Mouse (Mus musculus) left cerebral cortex, postnatal 36 days (tissue): ENCODE measurements around the gene Abca4. TPM values are rescaled to one million over a fixed set of nuclear protein-coding genes. Genes with fewer than 3 reads are reported as not detected.

Experiments used
- DNase-seq, 2 experiments: peaks; one replicate each; pipeline ENCODE4 v3.0.0; 2021 to 2022; ENCODE audit warnings: low spot score in 2 of 2, mixed read lengths in 1 of 2
- intact Hi-C: fragments of 180-260 bp; cut with DNase I; formaldehyde crosslinking; loops from one replicate; pipeline ENCODE4 v1.15.1; 2025
- total RNA-seq, 2 experiments: library from RNA; stranded (reverse); gene quantifications; 2 replicates each; pipeline ENCODE4 v1.2.3; 2021

Gene Abca4
- total RNA-seq, 2 experiments from 2014 or later: 2.4 to 3.5 TPM

DNA sequence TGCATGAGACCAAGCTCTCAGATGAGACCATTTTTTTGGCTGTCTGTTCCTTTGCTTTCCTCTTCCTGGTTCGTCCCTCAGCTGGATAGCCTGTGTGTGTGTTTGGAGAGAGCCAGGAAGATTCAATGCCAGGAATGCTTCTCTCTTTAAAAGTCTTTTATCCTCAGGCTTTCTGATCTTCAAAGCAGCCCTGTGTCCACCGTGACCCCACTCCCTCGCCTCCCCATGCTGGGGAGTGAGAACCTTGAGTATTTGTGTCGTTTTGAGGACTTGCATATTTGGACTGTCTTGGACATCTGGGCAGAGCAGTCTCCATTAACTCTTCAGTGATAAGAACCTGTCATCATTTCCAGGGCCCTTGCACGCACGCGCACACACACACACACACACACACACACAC is 57.8 kb downstream of the Abca4 start:
- no peak for DNase-seq
- intact Hi-C loops: no loop called here

DNA sequence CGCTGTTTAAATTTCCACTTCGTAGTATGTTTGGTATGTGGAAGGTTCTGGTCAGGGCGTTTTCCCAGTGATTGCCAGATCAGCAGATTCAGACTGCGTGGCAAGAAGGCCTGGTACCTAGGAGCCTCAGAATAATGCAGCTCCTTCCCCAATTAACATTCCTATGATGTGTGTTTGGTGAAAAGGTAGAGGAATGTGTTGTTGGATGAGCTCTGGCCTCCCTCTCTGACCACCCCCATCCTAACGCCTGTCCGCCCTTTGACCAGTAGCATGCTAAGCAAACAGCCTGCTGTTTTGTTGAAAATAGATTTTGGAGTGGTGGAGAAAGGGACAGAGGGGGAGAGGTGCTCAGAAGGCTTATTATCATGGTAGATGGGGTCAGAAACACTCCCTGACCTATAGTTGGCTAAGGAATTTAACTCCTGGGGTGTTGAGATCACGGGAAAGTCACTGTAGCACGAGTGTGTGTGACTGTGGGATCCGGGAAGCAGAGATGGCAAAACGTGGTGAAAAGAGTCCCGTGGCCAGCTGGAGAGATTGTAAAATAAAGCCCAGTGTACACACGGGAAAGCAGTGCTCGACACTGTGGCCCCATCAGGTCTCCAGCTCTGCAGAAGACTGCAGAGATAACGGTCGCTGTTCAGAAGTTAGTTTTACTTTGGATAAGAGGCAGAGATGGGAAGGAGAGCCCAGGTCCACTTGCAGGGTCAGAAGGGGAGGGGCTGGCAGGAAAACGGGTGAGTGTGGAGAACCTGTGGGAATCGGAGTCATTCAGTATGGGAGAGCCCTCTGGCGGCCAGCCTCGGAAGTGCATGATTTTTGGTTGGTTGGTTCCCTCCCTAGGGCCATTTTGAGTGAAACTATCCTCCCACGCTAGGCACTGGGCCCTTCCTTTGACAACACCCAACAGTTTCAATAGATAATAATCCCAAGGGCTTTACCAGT is 59.9 kb downstream of the Abca4 start:
- intact Hi-C loops: loop anchor here (2.0 kb wide), 2 partner anchors 139 to 219 kb away; no protein-coding TSS in a partner anchor

DNA sequence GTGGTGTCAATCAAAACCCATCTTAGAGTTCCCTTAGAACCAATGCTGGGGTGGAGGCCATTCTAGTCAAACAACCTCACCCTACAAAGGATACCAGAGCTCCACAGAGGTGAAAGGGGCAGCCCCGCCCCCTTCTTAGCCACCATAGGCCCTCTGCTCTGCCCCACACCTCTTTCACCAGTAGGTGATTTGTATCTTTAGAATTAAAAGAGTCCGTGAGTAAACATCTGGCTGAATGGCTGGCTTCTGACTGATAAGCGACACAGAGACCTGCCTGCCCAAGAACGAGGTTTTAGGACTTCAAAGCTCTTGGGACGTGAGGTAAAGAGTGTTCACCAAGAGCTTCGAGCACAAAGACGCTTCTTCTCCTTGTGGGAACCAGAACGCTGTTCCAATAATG is 62.7 kb downstream of the Abca4 start:
- DNase-seq: no peak
- intact Hi-C loops: no loop called here

More for the DNA sequence above, 59.9 kb downstream of the Abca4 start:
- DNase-seq: peak; percentile 54 to 70

DNA sequence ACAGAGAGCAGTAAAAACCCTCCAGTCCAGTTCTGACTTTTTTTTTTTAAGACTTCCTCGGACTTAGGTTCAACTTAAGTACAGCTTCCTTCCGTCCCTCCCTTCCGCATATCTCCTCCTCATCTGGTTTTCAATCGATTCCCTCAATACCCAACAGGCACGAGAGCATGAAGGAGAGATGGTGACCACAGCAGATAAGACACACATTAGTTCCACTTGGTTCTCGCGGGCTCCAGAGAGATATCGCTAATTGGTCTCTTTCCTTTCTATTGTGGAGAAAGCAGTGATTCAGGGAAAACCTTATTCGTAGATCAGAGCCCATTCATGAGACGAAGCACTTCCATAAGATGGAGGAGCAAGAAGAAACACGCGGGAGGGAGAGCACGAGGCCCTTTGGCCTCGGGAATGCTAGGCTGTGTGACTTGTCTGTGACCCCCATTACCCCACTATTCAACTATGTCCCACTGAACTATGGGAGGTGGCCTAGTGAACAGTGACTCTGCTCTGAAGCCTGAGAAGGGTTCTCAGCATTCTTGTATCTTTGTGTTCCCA is 63.5 kb downstream of the Abca4 start:
- no peak for DNase-seq
- intact Hi-C loops: no loop called here

DNA sequence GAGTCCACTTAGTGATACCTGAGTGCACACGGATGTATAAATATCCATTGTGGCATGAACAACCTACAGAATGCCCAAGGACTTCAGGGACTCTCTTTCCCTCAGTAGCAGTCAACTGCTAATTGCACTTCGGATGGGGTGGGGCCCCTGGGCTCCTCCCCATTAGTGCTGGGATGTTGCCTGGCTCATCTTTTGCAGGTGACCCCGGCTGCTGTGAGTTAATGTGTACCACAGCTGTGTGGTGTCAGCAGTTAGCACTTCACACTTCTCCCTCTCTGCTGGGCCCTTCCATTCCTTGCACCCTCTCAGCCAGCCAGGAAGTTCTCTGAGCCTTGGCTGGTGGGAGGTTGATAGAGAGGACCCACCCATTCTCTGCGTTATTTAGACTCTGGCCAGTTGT is 65.2 kb downstream of the Abca4 start:
- intact Hi-C loops: no loop called here
- DNase-seq: no peak

DNA sequence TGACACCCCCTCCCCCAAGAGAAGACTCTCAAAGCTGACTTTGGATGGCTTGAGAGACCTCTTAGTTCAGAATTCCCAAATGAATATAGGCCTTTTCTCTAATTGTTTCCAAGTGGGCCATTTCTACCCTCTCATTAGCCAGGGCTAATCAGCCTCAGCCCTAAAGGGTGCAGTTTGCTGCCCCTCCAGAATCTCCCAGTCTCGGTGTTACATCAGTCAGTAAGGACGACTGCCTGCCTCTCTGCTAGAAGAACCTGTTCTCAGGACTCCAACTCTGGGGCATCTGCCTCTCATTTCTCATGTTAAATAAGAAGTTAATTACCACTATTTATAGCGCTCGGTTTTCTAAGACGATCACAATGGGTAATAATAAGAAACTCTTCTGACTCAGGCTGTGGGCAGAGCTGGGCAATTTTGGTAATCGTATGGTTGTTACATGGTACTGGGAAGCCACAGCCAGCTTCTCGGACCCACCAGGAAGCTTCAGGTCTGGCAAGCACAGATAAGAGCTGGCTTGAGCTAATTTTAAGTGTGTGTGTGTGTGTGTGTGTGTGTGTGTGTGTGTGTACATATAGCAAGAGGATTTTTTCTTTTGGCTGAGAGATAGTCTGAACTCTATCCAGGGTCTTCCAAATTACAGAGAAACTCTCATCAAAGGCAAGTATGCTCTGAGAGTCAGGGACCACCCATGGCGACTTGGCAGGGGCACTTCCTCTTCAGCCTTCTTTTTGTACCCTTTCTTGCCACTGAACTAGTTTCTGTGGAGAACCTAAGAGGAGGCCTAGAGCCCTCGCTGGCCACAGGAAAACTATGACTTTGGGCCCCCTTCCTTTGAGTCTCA is 67.1 kb downstream of the Abca4 start:
- no peak for DNase-seq
- intact Hi-C loops: no loop called here

DNA sequence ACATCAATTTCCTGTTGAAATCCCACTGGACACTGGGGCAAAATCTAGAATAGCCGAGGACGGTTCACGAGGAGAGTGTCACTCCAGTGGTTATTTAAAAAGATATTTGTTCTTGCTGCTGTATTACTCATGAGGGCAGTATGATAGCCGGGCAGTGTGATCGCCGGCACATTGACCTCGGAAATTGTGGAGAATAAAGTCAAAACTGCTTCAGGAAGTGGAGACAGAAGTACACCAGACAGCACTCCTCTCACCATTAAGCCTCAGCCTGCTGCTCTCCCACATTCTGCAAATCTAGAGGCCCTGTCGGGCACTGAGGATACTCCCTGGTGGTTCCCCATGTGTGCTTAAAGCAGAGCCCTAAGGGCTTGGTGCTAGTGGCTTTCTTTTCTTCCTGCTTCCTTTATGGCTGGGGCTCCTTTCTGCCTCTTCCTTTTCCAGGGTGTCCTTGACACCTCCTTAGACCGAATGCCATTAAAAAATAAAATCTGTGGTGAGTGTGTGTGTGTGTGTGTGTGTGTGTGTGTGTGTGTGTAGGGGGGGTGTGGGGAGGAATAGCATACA is 74.5 kb downstream of the Abca4 start:
- no peak for DNase-seq
- intact Hi-C loops: no loop called here

DNA sequence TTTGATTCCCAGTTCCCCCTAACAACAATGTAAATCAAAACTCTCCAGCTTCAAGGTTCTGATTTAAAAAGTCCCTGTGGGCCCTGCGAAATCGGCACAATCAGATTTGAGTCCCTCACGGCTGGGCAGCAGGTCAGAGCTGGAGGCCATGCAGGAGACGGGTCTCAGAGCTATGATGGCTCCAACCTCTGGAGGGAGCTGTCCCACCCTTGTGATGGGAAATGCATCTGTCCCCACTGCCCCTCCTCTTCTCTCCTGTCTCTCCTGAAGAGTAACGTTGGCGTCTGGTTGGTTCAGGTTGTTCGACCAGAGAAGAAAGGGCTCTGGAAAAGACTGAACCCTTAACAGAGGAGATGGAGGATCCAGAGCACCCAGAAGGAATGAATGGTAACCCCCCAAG is 75.5 kb downstream of the Abca4 start:
- intact Hi-C loops: loop anchor here (5.0 kb wide), 1 partner anchor 152 kb away; no protein-coding TSS in a partner anchor

DNA sequence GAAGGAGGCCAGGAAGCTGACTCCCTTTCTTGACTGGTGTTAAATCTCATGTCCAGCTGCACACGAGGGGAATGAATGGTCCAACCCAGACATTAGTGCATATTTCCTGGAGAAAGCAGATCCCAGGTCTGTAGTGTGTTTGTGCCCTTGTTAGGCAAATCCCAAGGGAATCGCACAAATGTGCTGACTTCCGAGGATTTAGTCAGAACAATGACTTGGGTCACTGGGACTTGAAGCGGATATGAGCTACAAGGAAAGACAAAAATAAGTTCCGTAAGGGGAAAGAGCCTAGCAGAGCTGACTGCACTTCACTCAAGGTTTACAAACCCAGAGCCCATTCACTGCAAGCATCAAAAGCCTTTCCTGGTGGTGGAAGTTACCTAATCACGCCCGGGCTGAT is 76.0 kb downstream of the Abca4 start:
- intact Hi-C loops: loop anchor here (5.0 kb wide), 1 partner anchor 153 kb away; no protein-coding TSS in a partner anchor
- no peak for DNase-seq

More for the DNA sequence above, 75.5 kb downstream of the Abca4 start:
- DNase-seq: no peak

DNA sequence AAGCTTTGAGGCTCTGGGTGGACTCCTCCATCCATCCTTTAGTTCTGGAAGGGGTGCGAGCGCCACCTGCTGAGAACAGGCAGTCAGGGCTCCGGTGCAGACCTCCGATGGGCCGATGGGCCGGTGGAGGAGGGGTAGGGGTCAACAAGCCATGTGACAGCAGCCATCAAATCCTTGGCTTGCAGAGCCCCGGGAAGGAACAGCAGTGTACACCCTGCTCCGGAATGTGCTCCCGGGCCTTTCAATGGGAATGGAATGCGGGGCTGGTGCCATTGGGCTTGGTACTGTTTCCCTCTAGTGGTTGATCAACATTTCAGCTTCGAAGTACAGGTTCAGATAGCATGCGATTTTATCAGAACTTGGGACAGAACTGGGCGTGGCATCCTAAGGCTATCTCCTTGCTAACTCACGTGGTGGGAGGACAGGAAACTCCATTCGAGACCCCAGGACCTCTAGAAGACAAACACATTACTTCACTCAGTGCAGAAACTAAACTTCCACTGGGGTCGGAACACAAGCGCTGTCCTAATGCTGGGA is 78.0 kb downstream of the Abca4 start:
- intact Hi-C loops: loop anchor here (1.0 to 5.0 kb wide), 2 partner anchors 155 to 237 kb away; no protein-coding TSS in a partner anchor
- DNase-seq: peak; percentile 82 to 88

DNA sequence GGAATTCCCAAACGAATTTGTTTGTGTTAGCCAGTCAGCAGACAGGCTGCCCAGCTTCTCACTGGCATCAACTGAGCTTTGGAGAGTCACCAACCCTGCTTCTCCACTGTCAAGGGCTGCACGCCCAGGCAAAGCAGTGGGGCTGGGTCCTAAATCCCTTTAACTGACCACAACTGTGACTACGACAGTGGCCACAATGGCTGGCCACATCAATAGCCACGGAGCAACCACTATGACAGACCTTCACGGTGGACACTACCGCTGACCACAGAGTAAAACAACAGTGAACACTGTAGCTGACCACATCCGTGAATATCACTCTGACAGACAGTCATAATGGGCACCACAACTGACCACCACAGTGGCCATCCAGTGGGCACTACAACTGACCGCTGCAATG is 78.6 kb downstream of the Abca4 start:
- DNase-seq: no peak
- intact Hi-C loops: loop anchor here (1.0 to 5.0 kb wide), 2 partner anchors 156 to 238 kb away; no protein-coding TSS in a partner anchor

DNA sequence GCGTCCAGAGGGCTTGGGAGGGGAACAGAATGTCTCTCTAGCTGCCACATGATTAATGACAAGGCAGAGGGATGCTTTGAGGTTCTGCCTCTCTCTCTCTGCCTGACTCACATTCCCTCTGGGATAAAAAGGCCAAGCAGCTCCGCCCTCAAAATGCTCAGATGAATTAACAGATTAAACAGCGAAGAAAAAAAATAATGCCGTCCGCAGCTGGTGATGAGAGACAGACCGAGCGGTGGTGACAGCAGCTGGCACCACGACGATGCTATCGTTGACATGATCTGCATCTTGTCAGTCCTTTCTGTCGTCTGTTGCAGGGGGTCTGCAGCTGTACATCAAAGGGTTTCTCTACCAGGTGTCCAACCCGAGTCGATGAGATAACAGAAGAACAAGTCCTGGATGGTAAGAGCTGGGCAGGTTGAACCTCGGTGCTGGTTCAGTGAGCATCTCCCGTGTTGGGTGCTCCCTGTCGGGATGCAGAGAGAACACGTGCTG is 84.8 kb downstream of the Abca4 start:
- intact Hi-C loops: no loop called here

DNA sequence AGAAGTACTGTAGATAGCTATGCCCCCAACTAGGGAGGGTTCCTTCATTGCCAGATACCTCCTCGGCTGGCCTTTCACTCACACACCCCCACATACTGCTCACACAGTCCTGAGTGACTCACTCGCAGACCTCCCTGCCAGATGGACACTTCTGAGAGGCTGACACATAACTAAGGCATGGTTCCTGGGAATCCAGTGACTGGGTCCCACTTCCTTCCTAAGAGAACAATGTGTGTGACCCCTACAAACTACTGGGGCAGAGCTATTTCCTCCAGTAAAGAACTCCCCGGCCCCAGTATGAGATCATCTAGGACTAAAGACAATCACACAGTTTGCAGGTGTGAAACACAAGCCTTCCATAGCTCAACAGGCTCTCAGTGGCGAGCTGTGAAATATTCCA is 86.5 kb downstream of the Abca4 start:
- intact Hi-C loops: no loop called here
- no peak for DNase-seq

More for the DNA sequence above, 84.8 kb downstream of the Abca4 start:
- no peak for DNase-seq

DNA sequence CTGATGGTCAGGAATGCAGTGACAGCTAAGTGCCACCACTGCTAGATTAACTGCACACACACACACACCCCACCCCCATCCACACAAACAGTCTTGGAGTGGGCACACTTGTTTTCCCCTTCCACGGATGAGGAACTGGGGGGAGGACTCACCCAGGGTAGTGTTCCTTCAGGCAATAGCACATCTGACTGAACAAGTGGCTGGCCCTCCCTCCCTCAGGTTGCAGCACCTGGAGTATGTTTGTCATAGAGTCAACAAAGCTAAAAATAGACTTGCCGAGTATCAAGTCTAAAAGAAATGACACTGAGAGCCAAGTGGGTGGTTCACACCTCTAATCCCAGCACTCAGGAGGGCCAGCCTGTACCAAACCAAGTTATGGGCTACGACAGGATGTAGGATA is 87.4 kb downstream of the Abca4 start:
- intact Hi-C loops: no loop called here
- DNase-seq: no peak

DNA sequence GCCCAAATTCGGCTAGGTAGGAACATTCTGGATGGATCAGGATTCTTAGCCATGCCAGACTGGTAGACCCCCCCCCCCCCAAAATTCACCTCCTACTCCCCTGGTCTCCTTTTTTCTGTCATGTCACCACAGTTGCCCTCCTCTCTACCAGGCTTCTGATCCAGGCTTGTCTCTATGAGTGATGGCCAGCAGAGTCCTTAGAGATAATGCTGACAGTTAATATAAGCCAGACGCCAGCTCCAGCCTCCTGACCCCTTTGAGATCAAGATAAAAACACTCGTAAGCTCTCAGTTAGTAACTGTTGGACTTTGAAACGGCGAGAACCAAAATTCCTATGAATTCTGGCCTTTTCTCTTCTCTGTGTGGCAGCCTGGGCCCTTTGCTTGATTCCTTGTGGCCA is 89.0 kb downstream of the Abca4 start:
- intact Hi-C loops: no loop called here
- no peak for DNase-seq

DNA sequence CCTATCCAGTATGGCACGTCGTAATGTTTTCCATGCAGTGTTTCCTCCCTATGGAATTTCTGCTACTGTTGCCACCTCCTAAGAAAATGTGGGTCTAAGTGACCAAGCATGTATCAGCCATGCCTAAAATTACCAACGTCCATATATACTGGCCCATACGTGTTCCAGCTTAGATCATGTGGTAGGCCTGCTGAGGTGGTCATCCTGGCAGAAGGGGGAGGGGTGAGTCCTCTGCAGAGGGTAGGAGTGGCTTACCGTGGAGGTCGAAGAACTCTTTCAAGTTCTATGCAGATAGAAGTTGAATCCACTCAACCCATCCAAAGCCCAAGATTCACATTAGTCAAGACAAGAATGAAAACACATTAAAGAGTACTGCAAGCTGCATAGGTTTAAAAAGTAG is 89.6 kb downstream of the Abca4 start:
- no peak for DNase-seq
- intact Hi-C loops: no loop called here

DNA sequence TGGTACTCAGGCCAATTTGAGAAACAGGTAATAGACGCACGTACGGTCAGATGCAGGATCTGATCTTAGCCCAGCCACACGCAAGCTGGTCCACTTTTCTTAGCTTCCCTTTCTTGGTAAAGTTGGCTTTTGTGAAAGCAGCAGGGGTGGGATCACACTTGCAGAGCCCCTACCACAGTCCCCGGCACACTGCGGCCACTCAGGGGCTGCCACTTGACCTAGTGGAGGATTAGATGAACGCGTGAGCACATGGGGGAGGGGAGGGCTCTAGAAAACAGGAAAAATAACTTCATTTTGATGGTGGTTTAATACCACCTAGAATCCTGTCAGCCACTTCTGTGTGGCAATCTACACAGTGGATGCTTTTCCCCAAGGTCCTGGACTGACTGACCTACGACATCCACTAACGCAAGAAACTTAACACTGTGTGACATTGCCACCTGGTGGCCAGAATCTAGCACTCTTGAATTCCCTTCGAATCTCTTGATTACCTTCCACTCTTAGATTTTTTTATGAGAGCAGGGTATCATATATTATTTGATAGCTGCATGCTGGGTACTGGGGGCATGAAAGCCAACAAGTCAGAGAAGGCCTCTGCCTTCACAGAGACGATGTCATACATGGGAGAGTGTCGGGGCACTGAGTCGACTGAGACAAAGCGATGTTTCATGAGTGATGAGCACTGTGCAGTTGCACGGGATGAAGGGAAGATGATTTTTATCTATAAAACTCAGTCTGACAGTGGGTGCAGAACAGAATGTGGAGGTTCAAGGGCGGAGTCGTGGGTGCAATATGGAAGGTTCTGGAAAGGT is 96.6 kb downstream of the Abca4 start:
- peak in 1 of 2 experiments; percentile 43 for DNase-seq
- intact Hi-C loops: loop anchor here (5.0 kb wide), 1 partner anchor 253 kb away; no protein-coding TSS in a partner anchor

DNA sequence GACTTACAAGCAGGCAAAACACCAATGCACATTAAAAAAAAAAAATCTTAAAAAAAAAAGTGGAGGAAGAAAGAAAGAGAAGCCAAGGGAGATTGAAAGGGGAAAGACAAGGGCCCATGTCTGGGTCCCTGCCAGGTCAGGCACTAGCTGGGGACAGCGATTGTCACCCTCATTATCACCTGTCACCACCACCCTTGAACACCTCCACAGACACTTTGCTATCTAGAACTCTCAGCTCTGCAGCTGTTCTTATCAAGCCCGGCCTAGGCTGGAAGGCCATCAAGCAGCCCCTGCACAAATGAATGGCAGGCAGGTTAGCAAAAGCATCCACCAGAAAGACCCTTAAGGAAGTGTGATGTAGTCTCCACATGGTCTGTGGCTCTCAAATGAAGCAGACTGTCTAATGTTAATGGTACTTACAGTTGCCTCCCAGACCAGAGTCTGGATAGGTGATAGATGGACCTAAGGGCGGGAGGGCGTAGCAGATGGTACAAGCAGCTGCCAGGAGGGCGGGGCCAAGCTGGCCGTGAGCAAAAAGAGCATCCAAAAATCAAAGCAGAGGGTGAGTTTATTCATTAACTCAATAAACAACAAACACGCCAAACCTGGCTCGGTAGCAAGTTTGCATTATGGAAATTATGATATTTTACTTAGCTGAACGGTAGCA is 98.1 kb downstream of the Abca4 start:
- no peak for DNase-seq
- intact Hi-C loops: loop anchor here (5.0 kb wide), 1 partner anchor 255 kb away; no protein-coding TSS in a partner anchor
